Mouse (Mus musculus) adrenal gland, adult 8-10 months (tissue): Measurements from ENCODE around the gene Zbtb45. TPM values are rescaled to one million over a fixed set of nuclear protein-coding genes. Genes with fewer than 3 reads are reported as not detected.
A peak's percentile ranks its signal among the peaks of the same experiment; 100 is the strongest.

Experiments
- DNase-seq: peaks from one replicate; pipeline ENCODE4 v3.0.0; 2022
- total RNA-seq, 4 experiments: library from RNA; stranded (reverse); gene quantifications; 2 replicates each; pipeline ENCODE4 v1.2.4; 2022

The Zbtb45 gene
- total RNA-seq, 4 experiments from 2014 or later: 15.2 to 19.9 (median 17.5) TPM

- DNase-seq: no peak
These were observed 23.8 kb upstream of the Zbtb45 start for GRCm38 (mm10) chr7:13033451-13034147.

- no peak for DNase-seq
These were observed 22.7 kb upstream of the Zbtb45 start for GRCm38 (mm10) chr7:13032541-13032940.

DNA sequence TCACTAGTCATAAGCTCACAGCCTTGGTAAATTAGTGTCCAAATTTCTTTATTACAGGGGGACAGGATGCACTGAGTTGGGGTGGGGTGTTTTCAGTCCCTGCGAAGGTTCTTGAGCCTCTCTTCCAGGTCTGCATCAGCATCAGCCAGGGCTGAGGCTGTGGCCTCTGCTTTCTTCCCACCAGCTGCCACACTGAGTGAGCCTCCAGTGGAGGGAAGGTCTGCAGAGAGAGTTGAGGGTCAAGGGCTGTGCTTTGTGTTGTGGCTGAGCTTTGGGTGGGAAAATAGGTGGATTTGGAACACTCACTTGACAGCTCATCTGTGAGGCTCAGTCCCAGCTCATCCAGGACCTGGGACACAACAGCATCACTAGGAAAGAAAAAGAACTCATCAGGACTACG, 22.1 kb upstream of the Zbtb45 start:
- DNase-seq: no peak

DNA sequence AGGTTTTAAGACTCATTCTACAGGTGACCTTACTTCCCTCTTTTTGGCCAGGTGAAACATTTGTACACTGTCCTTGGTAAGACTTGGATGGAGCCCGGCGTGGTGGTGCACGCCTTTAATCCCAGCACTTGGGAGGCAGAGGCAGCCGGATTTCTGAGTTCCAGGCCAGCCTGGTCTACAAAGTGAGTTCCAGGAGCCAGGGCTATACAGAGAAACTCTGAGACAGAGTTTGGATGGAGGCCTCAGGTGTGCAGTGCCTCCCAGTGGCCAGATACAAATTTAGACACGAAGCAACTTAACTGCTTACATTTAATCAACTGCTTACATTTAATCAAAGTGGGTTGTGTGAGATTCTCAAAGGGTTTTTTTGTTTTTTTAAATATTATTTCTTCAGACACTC, 21.2 kb upstream of the Zbtb45 start:
- peak; percentile 17 for DNase-seq

DNA sequence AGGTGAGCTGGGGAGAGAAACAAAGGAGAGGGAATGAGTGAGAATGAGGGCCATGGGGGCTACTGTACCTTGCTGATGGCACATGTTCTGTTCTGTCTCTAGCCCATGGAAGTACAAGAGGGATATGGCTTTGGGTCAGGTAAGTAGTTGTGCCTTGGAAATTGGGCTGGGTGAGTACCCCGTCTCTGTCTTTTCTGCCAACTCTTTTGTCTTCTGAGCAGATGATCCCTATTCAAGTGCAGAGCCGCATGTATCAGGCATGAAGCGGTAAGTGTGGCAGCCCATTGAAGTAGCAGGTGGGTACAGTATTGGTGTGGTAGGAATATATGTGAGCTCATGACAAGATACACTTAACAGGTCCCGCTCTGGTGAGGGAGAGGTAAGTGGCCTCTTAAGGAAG, 19.2 kb upstream of the Zbtb45 start:
- DNase-seq: no peak

DNA sequence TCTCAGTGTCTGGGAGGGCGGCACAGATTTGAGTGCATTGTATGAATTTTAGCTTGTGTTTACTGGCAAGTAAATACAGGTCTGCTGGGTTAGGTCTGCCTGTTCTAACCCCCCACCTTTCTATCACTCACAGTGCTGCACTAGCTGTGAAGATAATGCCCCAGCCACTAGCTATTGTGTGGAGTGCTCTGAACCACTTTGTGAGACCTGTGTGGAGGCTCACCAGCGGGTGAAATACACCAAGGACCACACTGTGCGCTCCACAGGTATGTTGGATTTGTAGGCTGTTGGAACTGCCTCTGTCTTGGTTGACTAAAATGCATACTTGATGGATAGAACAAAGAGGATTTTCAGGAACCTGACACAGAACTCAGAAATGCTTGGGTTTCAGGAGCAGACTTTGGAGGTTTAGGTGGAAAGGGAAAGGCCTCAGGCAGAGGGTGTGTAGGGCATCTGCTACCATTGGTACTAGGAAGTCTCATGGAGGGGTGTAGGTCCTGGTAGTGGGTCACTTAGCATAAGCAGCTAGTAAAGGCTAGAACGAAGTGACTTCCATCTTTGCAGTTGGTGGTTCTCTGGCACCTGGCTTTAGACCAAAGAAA, 15.8 kb upstream of the Zbtb45 start:
- DNase-seq: no peak

DNA sequence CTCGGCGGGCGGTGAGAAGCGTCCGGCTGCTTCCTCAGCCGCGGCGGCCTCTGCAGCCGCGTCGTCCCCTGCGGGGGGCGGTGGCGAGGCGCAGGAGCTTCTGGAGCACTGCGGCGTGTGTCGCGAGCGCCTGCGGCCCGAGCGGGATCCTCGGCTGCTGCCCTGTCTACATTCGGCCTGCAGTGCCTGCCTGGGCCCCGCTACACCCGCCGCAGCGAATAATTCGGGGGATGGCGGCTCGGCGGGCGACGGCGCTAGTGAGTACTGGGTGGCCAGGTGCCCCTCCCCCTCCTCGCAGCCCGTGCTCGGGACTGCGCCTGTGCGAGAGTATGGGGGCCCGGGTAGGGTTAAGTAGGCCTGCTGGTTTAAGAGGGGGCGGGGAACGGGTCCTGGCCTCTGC, 15.0 kb upstream of the Zbtb45 start:
- DNase-seq: peak; percentile 71

DNA sequence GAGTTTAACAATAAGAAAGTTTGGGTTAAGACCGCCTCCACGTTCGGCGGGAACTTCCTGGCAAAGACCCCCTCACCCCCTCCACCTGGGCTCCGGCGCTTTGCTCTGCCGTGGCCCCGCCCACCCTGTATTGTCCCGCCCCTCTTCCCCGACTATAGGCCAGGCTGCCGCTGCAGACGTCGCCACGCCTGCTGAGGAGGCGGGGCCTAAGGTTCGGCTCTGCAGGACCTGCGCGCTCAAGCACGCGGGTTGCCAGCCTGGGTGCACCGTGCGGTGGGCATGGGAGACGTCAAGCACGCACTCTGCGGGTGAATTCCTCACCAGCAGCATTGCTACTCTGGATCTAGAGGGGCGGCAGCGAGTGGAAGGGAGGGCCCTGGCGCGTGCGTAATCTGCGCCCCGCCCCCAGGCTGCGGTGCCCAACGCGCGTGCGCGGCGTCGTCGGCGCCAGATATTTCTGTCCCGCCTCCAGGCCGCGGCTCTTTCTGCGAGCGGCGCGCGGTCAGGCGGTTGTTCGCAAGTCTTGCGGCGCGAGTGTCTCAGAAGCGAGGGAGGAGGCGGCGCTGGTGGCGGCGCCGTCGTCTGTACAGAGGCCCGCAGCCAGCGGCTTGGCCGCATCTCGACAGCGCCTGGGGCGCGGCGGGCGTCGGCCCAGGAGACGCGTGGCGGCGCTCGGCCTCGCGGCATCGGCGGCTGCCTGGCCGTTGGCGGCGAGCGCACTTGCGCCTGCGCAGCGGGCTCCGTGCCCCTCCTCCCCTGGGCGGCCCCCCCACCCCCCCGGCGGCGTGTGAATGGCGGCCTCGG, 14.3 kb upstream of the Zbtb45 start:
- peak; percentile 88 for DNase-seq

DNA sequence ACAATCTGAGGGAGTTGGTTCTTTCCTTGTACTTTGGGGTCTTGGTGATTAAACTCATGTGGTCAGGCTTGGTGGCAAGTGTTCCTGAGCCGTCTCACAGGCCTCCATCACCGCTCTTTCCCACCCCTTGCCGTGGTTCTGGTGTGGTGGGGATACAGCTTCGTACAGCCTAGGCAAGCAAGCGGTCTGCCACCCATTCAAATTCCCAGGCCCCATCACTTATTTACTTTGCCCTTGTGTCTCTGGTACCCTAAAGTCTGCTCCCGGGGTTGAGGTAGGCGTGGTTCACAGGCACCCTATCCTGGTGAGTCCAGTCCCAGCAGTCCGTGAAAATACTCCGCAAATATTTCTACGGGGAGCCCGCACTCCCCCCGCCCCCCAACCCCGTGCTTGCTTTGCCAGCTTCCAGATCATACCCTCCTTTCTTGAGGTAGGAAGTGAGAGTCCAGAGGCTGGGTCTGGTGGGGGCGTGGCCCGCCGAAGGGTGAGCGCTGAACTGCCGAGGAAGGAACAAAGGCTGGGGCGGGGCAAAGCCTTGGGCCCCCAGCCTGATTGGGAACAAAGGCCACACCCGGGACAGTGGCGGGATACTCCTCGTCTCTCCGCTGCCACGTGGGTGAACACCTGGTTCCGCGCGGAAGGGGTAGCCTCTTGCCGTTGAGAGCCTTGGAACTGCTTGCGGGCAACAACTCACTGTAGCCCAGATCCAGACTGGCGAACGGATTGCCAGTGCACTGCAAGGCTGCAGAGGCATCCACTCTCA, 13.1 kb upstream of the Zbtb45 start:
- DNase-seq: peak; percentile 70

DNA sequence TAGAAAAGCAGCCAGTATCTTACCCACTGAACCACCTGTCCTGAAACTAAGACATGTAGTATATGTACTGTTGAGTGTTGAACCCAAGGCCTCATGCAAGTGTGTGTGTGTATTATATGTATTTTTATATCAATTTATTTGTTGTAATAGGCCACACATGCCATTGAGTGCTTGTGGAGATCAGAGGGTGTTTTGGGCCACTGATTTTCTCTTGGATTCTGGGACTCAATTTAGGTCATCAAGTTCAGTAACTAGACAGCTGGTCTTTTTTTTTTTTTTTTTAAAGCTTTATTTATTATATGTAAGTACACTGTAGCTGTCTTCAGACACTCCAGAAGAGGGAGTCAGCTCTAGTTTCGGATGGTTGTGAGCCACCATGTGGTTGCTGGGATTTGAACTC, 5.4 kb upstream of the Zbtb45 start:
- DNase-seq: no peak

GRCm38 (mm10) chr7:13014275-13014839, 4.5 kb upstream of the Zbtb45 start:
- DNase-seq: no peak

DNA sequence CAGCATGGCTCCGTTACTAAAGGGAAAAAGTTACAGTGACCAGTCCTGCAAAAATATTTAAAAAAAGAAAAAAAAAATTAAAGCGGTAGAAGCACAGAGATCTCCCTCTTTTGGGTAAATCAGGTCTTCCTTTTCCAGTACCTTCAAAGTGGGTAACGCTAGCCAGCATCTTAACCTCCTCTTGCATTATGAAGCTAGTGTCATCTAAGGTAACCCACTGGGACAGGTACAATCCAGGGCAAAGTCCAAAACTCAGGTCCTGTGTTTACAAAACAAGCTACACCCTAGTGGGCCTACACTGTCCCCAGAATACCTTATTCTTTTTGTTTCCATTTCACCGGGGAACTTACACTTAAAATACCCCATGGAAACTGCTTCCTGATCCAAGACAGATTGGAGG, 3.8 kb upstream of the Zbtb45 start:
- DNase-seq: no peak

- peak; percentile 90 for DNase-seq
These were observed 460 bp downstream of the Zbtb45 start for GRCm38 (mm10) chr7:13009143-13010004.

DNA sequence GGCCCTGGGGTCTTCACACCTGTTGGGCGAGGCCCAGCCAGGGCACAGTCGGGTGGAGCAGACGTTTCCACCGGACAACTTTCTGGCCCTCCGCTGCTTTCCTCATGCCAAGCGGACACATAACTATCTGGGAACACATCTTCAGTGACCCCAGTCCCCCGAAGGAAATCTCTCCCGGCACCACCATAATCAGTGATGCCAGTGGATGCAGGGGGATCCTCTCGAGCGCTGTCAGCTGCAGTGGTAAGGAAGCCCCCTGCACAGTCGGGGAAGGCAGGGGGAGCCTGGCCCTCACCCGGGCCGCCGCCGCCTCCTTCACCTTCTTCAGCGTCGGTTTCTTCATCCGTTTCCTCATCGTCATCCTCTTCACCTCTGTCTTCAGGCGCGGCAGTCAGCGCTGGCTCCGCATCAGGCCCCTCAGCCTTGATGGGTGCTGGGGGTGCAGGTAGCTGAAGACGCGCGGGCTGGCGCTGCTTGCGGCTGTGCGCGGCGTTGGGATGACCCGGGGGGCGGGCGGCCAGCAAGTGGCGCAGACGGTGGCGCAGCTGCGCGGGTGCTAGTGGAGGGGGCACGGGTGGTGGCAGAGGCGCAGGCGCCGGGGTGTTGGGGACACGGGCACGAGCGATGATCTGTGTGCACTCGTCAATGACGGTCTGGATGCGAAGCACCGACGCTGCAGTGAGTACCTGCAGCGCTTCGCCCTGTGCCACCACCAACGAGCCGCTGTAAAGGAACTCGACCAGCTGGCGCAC, 2.3 kb downstream of the Zbtb45 start:
- no peak for DNase-seq

GRCm38 (mm10) chr7:13006531-13006930, 3.3 kb downstream of the Zbtb45 start:
- DNase-seq: no peak

DNA sequence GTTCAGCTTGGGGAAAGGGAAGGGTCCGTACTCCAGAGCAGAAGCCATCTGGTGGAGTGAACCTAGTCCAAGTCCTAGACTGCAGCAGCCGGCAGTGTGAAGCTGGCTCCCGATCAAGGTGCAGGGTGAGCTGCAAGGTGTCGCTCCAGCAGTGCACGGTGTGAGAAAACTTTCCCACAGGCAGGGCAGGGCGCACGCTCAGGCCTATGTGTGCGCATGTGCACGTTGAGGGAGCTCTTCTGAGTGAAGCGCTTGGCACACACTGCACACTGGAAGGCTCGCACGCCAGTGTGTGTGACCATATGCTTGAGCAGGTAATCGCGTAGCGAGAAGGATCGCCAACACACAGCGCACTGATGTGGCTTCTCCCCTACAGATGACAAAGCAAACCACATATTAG, 3.8 kb downstream of the Zbtb45 start:
- no peak for DNase-seq

- no peak for DNase-seq
These were observed 6.5 kb downstream of the Zbtb45 start for GRCm38 (mm10) chr7:13003380-13003779.

DNA sequence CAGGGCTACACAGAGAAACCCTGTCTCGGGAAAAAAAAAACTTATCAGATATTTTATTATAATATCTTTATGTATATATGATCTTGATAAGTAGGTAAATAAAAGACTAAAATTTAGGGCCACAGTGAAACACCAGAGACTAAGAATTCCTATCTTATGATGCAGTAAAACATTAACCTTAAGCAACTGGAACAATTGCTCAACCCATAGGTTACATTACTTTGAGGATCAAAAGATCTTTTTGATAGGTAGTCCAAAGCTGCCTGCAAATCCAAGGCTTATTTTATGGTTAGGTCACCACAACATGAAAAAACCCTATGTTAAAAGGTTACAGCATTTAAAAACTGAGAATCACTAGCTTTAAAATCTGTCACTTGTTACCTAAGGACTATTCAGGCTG, 8.2 kb downstream of the Zbtb45 start:
- no peak for DNase-seq

- no peak for DNase-seq
These were observed 11.0 kb downstream of the Zbtb45 start, which contains the start of gene Trim28 for GRCm38 (mm10) chr7:12998851-12999250. Gene Trim28 (plus strand): TSS chr7:12999114.

DNA sequence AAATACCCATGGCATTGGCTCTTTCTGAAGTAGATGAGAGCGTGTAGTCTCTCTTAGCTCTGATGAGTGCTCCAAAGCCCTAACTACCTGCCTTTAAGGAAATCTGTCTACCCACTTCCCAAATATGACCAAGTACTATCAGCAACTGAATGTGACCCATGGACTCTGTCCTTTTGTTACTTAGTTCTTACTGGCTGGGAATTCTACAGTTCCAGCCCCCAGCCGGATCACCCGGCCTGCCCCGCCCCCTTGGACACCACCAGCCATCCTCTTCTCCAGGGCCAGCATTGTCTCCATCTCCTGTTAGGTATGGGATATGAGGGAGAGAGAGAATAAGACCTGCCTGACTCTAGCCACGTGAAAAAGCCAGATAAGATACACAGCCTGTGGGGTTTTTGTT, 11.8 kb downstream of the Zbtb45 start, which contains the start of gene Slc27a5:
Gene Slc27a5, minus strand, starts transcription at position 140 of the 400 bp plus-strand sequence.
- DNase-seq: no peak

DNA sequence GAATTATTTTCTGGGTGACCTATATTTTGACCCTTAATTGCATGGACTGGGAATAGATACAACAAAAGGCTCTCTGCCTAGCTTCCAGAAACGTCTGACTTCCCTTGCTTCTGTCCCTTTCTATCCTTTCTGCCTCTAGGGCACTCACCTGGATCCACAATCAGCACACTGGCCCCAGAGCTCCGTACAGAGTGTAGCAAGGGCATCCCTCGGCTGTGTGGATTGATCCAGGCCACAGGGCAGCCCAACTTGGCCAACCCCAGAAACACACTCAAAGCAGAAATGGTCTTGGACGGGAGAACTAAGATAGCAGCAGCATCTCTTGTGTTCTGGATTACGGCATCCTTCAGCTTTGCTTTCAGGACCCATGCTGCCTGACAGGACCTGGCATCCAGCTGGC, 12.6 kb downstream of the Zbtb45 start:
- no peak for DNase-seq
